Mouse (Mus musculus): ENCODE data around the gene Fgfr2.
A peak's percentile ranks its signal among the peaks of the same experiment; 100 is the strongest.

The Fgfr2 gene

GRCm38 (mm10) chr7:131001976-131002726 lies 2121.0 kb downstream of the Fgfr2 start:
- no peak for DNase-seq (ENCODE audit: low read depth, low spot score)

- no peak for DNase-seq (ENCODE audit: low read depth, low spot score)
These were observed 2129.2 kb downstream of the Fgfr2 start for GRCm38 (mm10) chr7:130993907-130994306.

DNA sequence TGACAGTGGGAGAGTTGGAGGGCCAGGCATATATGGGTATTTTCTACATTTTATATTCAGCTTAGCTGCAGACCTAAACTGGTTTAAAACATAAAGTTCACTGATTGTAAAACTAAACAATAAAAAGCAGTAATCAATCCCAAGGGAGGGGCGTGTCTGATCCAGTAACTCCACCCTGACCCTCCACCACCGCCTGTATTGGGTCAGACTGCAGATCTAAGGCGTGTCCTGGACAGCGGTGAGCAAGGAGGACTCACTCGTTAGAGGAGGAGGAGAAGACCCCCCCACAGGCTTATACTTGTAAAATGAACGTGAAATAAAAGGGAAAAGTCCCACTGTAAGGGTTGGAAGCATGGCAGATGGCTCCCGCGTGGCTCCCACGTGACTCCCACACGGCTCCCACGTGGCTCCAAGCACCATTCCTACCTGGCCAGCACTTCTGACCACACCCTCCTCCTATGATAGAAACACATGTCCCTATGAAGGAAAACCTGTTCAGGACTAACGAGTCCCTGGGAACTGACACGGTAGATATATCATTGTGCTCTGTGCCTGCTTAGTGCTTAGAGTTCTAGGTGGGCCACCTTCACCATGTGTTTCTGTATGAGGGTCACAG lies 2131.9 kb downstream of the Fgfr2 start:
- no peak for DNase-seq (ENCODE audit: low read depth, low spot score)

- DNase-seq (ENCODE audit: low read depth, low spot score): no peak
These were observed 2133.8 kb downstream of the Fgfr2 start for GRCm38 (mm10) chr7:130989371-130989770.

DNA sequence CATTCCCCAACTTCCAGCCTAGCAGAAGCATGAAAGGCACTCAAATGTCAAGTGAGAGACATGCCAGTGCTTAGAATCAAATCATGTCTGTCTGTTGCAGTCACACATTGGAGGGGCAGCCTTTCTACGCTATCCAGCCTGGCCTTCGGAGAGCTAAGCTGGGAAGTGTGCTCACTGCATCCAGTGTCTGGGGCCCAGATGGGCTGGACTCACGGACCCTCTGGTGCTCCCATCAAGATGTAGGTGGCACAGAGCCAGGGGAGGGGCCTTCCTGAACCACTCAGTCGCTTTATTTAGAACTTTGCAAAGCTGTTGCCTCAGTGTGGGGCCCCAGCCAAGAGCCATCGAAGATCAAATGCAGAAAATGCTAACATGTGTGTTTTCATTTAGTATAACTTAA lies 2135.0 kb downstream of the Fgfr2 start:
- DNase-seq (ENCODE audit: low read depth, low spot score): no peak

GRCm38 (mm10) chr7:130985716-130986115 lies 2137.4 kb downstream of the Fgfr2 start:
- DNase-seq (ENCODE audit: low read depth, low spot score): no peak

DNA sequence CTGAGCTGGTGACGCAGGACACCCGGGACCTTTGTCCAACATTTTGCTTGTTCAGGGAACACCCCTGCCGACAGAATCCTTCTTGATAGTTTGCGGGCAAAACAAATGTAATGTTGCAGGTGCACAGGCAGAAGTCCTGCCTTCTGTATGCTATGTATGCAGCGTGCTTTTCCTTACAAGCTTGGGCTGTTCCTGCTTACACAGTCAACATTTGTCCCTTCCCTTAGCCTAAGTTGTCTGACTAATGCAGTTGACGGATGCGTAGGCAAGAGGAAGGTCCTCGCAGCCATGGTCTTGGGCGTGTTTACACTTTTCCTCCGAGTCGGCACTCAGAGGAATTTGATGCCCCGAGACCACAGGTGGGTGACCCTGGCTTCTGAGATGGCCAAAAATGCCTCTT lies 2138.0 kb downstream of the Fgfr2 start:
- DNase-seq (ENCODE audit: low read depth, low spot score): no peak

DNA sequence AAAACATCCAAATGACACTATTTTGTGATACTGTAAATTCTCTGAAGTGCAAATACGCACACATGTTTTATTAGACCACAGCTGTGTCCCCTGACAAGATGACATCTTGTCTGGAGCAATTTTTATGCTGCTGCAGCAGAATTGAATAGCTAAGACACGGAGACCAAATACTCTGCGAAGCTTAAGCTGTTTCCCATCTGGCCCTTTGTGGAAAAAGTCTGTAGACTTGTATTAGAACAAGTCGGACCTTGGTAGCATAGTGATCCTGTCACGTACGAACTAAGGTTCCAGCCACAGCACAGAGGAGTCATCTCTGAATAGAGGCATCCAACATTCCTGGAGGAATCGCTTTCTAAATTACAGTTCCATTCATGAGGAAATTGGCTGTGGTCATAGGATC lies 2138.9 kb downstream of the Fgfr2 start:
- no peak for DNase-seq (ENCODE audit: low read depth, low spot score)

- DNase-seq (ENCODE audit: low read depth, low spot score): no peak
These were observed 2140.3 kb downstream of the Fgfr2 start for GRCm38 (mm10) chr7:130982881-130983280.

DNA sequence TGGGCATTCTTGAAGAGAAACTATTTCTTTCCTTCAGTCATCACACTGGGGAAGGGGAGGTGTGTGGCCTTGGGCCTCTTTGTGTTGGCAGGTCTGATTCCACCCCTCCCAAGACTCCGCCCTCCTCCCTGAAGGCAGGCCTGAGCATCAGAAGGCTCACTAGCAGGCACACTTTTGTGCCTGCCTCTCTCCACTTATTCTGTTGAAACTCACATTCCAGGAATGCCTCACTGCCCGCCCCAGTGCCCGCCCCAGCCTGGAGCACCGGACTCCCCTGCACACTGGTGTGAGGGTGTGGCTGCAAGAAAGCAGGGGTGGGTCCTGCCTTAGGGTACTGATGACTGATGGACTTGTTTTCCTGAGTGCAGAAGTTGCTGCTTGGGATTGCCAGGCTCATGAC lies 2140.8 kb downstream of the Fgfr2 start:
- no peak for DNase-seq (ENCODE audit: low read depth, low spot score)

- DNase-seq (ENCODE audit: low read depth, low spot score): peak; percentile 68
These were observed 2143.0 kb downstream of the Fgfr2 start for GRCm38 (mm10) chr7:130980130-130980529.

GRCm38 (mm10) chr7:130978545-130978944 lies 2144.6 kb downstream of the Fgfr2 start:
- no peak for DNase-seq (ENCODE audit: low read depth, low spot score)

DNA sequence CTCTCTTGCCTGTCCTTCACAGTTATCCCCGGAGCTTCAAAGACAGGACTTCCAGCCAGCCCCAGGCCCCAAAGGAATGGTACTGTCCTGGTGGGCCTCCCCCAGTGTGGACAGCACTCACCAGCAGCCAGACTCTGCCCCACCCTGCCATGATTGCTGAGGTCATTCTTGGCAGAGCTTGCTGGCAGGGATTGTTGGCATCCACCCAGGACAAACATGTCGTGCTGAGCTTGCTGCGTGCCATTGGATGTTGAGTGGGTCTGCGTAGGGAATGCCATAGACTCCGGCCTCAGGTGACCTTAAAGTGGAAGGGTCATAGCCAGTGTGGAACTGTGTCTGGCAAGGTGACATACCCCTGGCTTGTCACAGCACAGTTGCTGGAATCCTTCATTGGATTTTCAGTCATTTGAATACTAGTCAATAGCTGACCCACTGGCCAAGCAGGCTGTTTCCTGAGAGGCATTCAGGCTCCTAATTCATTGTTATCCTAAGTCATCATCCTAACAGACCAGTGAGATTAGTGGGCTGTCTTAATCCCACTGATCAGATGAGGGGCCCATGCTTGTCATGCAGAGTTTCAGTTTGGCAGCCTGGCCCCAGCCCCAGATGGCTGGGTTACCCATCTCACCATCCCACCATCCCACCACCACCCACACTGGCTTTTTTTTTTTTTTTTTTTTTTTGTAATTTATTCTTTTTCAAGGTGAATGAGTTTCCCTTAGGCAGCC lies 2145.2 kb downstream of the Fgfr2 start:
- peak; percentile 90 for DNase-seq (ENCODE audit: low read depth, low spot score)

- DNase-seq (ENCODE audit: low read depth, low spot score): no peak
These were observed 2146.7 kb downstream of the Fgfr2 start for GRCm38 (mm10) chr7:130976305-130976935.

DNA sequence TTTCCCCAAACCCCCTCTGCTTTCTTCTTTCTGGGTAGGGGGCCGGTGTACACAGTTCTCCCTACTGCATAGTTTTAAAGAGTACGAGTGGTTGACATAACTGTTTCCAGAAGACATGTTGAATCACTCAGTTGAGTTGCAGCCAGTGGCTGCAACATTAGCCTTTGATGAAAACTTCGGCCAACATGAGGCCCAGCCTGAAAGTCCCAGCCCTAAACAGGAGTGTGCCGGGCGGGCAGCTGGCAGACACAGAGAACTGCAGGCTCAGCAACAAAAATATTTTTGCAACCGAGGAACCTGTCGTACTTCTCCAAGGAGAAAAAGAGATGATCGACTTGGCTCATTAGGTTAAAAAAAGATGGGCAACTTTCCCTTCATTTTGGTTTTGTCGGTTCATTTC lies 2150.4 kb downstream of the Fgfr2 start:
- DNase-seq (ENCODE audit: low read depth, low spot score): peak; percentile 70

DNA sequence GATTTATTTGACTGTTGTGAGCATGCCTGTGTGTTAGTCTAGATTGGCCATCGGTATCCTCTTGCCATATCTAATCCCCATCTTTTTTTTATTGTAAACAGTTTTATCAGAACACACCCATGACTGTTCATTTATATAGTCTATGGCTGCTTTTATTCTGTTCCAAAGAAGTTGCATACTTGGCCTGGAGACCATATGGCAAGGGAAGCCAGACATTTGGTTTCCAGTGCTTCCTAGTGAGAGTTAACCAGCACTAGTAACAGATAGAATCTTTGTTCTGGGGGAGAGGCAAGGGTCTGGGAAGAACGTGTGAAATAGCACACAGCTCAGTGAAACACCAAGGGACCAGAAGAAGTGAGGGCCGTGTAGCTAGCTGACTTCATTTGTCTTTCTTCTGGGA lies 2153.6 kb downstream of the Fgfr2 start:
- no peak for DNase-seq (ENCODE audit: low read depth, low spot score)

DNA sequence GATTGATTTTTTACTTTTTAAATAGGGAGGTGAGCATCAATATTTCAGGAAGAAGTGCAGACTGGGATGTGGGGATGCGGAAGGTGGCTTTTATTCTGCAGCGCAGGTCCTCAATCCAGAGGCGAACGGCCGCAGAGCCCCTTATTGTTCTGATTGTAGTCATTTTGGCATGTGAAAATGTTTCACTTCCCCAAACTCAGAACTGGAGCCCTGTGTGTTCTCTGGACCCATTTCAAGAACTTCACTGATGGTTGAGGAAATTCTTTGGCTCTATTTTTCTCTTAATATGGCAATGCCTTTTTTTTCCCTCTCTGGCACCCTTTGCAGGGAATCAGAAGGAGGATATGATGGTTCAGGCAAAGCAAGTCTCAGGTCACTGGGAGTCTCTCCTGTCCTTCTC lies 2154.1 kb downstream of the Fgfr2 start:
- DNase-seq (ENCODE audit: low read depth, low spot score): no peak

DNA sequence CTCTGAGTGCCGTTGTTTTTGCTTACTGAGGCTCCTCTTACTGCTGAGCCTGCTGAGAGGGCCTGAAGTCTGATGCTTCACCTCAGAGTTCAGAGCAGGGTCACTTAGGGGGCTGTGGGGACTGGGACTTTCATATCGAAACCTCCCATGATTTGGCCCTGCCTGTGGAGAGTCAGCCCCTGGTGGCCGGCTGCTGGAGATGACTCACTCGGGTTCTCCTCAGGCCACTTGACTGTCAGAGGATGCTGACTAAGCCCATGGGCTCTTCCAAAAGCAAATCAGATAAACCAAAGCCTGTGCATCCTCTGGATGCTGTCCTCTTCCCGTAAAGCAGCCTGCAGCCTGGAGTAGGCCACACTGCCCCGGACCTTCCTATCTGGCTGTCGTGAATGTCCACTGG lies 2154.6 kb downstream of the Fgfr2 start:
- DNase-seq (ENCODE audit: low read depth, low spot score): peak; percentile 68

DNA sequence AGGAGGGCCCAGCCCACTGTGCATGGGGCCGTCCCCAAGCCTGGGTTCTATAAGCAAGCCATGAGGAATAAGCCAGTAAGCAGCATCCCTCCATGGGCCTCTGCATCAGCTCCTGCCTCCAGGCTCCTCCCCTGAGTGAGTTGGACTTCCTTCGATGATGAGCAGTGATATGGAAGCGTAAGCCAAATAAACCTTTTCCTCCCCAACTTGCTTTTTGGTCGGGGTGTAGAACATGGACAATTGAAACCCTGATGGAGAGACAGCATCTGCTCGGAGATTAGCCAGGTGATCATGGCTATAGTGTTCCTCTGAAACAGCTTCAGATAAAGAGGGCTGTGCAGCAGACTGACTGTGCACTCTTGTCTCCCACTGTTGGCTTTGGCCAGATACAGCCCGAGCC lies 2155.2 kb downstream of the Fgfr2 start:
- DNase-seq (ENCODE audit: low read depth, low spot score): no peak

DNA sequence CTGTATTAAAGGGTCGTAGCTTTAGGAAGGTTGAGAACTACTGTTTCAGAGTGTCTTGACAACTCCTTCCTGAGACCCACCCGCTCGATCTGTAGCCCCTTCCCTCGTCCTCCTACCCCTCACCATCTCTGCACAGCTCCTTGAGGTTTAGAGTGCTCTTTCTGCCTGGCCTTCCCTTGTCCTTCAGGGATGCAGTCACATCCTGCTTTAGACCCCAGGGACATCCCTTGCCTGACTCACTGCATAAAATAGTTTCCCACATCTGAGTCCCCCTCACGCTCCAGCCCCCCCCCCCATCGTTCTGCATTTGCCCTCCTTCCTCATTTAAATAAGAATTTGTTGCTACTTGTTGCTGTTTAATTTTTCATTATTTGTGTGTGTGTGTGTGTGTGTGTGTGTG lies 2156.3 kb downstream of the Fgfr2 start:
- no peak for DNase-seq (ENCODE audit: low read depth, low spot score)

DNA sequence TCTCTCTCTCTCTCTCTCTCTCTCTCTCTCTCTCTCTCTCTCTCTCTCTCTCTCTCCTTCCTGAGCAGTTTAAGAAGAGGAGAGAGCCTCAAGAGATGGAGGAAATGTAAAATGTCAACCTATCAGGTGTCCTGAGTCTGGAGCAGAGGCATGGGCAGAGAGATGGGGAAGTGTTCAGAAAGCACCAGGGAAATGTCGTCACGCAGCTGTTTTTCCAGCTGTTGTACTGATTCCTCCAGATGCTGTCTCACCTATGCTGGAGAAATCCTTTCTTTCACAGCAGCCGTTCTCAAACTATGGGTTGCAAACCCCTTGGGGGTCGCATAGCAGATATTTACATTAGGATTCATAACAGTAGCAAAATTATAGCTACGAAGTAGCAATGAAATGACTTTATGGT lies 2156.7 kb downstream of the Fgfr2 start:
- no peak for DNase-seq (ENCODE audit: low read depth, low spot score)

DNA sequence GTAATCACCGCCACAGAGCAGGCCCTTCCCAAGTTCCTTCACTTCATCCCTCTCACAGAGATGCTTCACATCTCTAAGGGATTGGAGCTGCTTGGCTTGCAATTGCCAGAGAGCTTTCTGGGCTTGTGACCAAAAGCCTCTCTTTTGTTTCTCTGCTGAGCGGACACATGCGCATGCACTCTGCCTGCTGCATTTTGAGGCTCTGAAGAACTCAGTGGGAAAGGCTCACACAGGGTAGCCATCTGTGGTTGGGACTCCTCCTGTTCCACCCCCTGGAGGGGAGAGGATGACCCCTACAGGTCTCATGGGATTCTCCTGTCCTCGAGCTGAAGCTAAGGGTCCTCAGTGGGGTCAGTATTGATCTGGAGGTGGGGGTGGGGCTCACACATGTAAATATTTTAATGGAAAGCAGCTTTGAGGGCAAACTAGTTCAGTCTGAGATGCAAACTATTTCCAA lies 2157.2 kb downstream of the Fgfr2 start:
- peak; percentile 79 for DNase-seq (ENCODE audit: low read depth, low spot score)
